Mouse (Mus musculus) stomach, embryonic 15.5 days (tissue): ENCODE results near the gene Sprr4. TPM values are rescaled to one million over a fixed set of nuclear protein-coding genes. Genes with fewer than 3 reads are reported as not detected.
"Not testable (repeated sequence)": the region's sequence is repeated elsewhere in the genome, so short reads cannot be mapped to it uniquely, and the experiment has no call there.

Experiments
- ATAC-seq: fragments of 200-750 bp; cut with Nextera tagmentation; 2 replicates; pipeline ENCODE4 v1.8.0; 2017; ENCODE audit warnings: low read depth, moderate number of reproducible peaks, moderate TSS enrichment; ENCODE audit not compliant: insufficient read depth, low FRiP score
- H3K27ac ChIP-seq: fragments of 300-500 bp; sonication (generic); 2 replicates; pipeline ENCODE4 v1.5.1; 2015; ENCODE audit warnings: mild to moderate bottlenecking, inconsistent platforms
- H3K27me3 ChIP-seq: fragments of 300-500 bp; sonication (generic); replicated peaks from 2 replicates; pipeline ENCODE4 v1.6.1; 2015; ENCODE audit warnings: inconsistent platforms
- H3K36me3 ChIP-seq: fragments of 300-500 bp; sonication (generic); 2 replicates; pipeline ENCODE4 v1.6.1; 2015; ENCODE audit warnings: inconsistent platforms
- H3K4me1 ChIP-seq: fragments of 300-500 bp; sonication (generic); 2 replicates; pipeline ENCODE4 v1.6.1; 2015; ENCODE audit warnings: inconsistent platforms
- H3K4me2 ChIP-seq: fragments of 300-500 bp; sonication (generic); 2 replicates; pipeline ENCODE4 v1.6.1; 2015; ENCODE audit warnings: mild to moderate bottlenecking, inconsistent platforms
- H3K4me3 ChIP-seq: fragments of 300-500 bp; sonication (generic); replicated peaks from 2 replicates; pipeline ENCODE4 v1.5.1; 2015; ENCODE audit warnings: inconsistent platforms
- H3K9ac ChIP-seq: fragments of 300-500 bp; sonication (generic); 2 replicates; pipeline ENCODE4 v1.6.1; 2015; ENCODE audit warnings: inconsistent platforms
- H3K9me3 ChIP-seq: fragments of 300-500 bp; sonication (generic); 2 replicates; pipeline ENCODE4 v1.6.1; 2016; ENCODE audit warnings: inconsistent platforms
- WGBS: fragments of 180-500 bp; shearing (Covaris S2); methylation state at CpG from one replicate; pipeline ENCODE4 v1.1.7; 2015; 5-methylcytosine and 5-hydroxymethylcytosine counted together
- polyA plus RNA-seq: library from polyadenylated mRNA; unstranded; fragments of >200 nt; fragmentation: Nextera tagmentation; extraction: Ambion mirVana; gene quantifications from 2 replicates; pipeline ENCODE4 v1.2.1, GENCODE M21; 2015

The Sprr4 gene
- polyA plus RNA-seq = not detected in 2 replicates

- no peak within 1 kb of the TSS for H3K4me2 ChIP-seq
- no peak within 1 kb of the TSS for H3K27ac ChIP-seq
- no peak within 1 kb of the TSS for H3K9ac ChIP-seq
- no peaks in the 10 kb centered on the region for H3K9me3 ChIP-seq
- no peaks in the 10 kb centered on the region for H3K4me1 ChIP-seq
- ATAC-seq = no peak
- no peaks in the 10 kb centered on the region for H3K27me3 ChIP-seq
- no peak within 1 kb of the TSS for H3K4me3 ChIP-seq
- H3K36me3 ChIP-seq = no peaks in the 10 kb centered on the region
- WGBS = 80% methylated on average over 1 of the region's 1 CpGs
Measured at GRCm38 (mm10) chr3:92500393-92500792, at the start of gene Sprr4. Sprr4 (minus strand) TSS chr3:92500493.

GRCm38 (mm10) chr3:92534411-92534810 lies 34.1 kb upstream of the Sprr4 start, which contains the start of gene 2310046K23Rik:
2310046K23Rik (minus strand) TSS chr3:92534511.
- Histone ChIP-seq H3K9ac (no peak within 1 kb of the TSS), H3K4me2 (no peak within 1 kb of the TSS), H3K9me3 (no peaks in the 10 kb centered on the region), H3K4me1 (no peaks in the 10 kb centered on the region), H3K4me3 (no peak within 1 kb of the TSS), H3K27me3 (no peaks in the 10 kb centered on the region), H3K27ac (no peak within 1 kb of the TSS), H3K36me3 (no peaks in the 10 kb centered on the region)
- no peak for ATAC-seq
- WGBS = 73% methylated on average over 3 of the region's 3 CpGs

DNA sequence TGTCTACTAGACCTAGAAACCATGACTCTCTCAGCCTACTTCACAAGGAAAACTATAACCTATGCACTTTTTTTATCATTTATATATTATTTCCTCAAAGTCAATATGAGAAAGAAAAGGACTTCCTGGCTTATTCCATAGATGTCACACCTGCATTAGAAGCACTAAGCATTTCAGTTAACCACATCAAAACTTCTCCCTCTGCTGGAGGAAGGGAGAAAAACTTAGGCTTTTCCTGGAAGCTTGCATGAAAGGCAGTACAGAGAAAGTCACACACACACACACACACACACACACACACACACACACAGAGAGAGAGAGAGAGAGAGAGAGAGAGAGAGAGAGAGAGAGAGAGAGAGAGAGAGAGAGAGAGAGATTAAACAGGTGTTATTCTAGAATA lies 12.0 kb upstream of the Sprr4 start:
- Histone ChIP-seq H3K27ac (no peak overlapping the region), H3K4me1 (no peaks in the 10 kb centered on the region), H3K9ac (no peak overlapping the region), H3K4me3 (no peak overlapping the region), H3K27me3 (no peaks in the 10 kb centered on the region), H3K9me3 (no peaks in the 10 kb centered on the region), H3K4me2 (no peak overlapping the region), H3K36me3 (no peaks in the 10 kb centered on the region)
- ATAC-seq = no peak

DNA sequence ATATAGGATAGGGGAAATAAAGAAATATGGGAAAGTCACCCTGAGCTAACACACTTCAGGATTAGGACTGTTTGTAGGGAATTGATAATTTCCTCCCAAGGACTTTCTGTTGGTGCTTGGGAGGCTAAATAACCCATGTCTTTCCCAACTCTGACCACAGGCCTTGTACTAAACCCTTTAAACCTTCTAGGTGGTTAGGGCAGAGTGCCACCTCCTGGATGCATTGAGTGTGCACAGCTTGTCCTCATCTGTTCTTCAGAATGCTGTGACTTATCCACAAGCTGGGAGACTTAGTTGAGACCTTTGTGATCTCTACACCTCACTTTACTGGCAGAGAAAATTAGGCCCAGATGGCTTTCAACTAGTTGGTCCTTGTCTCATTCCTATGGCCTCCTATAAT lies 10.5 kb upstream of the Sprr4 start:
- no peaks in the 10 kb centered on the region for H3K27me3 ChIP-seq
- H3K9me3 ChIP-seq = no peaks in the 10 kb centered on the region
- 0 out of 2 replicates have a peak, but pooled peaks have one; percentile 39 for ATAC-seq
- no peak overlapping the region for H3K4me3 ChIP-seq
- H3K27ac ChIP-seq = no peak overlapping the region
- no peaks in the 10 kb centered on the region for H3K4me1 ChIP-seq
- H3K9ac ChIP-seq = no peak overlapping the region
- no peak overlapping the region for H3K4me2 ChIP-seq
- no peaks in the 10 kb centered on the region for H3K36me3 ChIP-seq

DNA sequence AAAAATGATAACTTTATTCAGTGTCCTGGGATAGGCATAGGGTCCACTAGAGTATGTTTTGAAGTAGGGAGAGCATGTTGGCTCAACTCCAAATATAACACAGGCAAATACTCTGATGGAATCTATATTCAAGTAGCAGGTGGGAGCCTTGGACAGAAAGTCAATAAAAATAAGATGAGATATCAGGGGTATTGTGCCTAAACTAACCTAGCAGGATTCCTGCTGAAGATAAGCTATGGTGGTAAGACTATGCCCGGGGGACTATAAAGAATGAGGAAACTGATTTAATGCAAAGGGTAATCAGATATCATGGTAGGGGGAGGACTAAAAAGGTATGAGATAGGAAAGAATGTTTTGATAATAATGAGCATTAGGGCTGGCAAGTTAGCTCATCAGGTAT lies 7.9 kb upstream of the Sprr4 start:
- Histone ChIP-seq H3K27ac (no peak overlapping the region), H3K9ac (no peak overlapping the region), H3K4me3 (no peak overlapping the region), H3K4me1 (no peaks in the 10 kb centered on the region), H3K36me3 (no peaks in the 10 kb centered on the region), H3K4me2 (no peak overlapping the region), H3K27me3 (no peaks in the 10 kb centered on the region), H3K9me3 (no peaks in the 10 kb centered on the region)
- 58% methylated on average over 1 of the region's 1 CpGs for WGBS
- peak; percentile 56 for ATAC-seq

- Histone ChIP-seq H3K36me3 (no peaks in the 10 kb centered on the region), H3K9ac (no peak overlapping the region), H3K4me2 (no peak overlapping the region), H3K4me1 (no peaks in the 10 kb centered on the region), H3K27ac (no peak overlapping the region), H3K27me3 (no peaks in the 10 kb centered on the region), H3K4me3 (no peak overlapping the region), H3K9me3 (no peaks in the 10 kb centered on the region)
- ATAC-seq = no peak
Measured at GRCm38 (mm10) chr3:92503528-92503927, 3.2 kb upstream of the Sprr4 start.

DNA sequence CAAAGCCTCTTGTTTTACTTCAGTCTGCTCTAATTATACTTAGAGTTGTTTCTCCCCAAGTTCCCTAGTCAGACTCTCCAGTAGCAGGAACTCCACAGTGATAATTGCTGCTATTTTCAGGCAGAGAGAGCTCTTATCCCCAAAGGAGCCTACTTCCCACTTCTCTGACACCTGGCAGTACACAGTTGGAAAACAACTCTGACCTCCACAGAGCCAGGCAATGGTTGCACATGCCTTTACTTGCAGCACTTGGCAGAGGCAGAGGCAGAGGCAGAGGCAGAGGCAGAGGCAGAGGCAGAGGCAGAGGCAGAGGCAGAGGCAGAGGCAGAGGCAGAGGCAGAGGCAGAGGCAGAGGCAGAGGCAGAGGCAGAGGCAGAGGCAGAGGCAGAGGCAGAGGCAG lies 10.0 kb downstream of the Sprr4 start:
- H3K4me1 ChIP-seq, H3K4me2 ChIP-seq, ATAC-seq, H3K27me3 ChIP-seq, H3K36me3 ChIP-seq, H3K9me3 ChIP-seq, H3K27ac ChIP-seq, H3K9ac ChIP-seq, H3K4me3 ChIP-seq: not testable (repeated sequence)

GRCm38 (mm10) chr3:92486307-92486706 lies 14.0 kb downstream of the Sprr4 start:
- WGBS = 45% methylated on average over 1 of the region's 1 CpGs
- no peaks in the 10 kb centered on the region for H3K9me3 ChIP-seq
- H3K4me1 ChIP-seq = no peaks in the 10 kb centered on the region
- no peaks in the 10 kb centered on the region for H3K36me3 ChIP-seq
- no peak overlapping the region for H3K4me2 ChIP-seq
- ATAC-seq = peak; percentile 89
- no peak overlapping the region for H3K9ac ChIP-seq
- no peaks in the 10 kb centered on the region for H3K27me3 ChIP-seq
- peak overlapping the region; percentile 71; the same call in 1 of the 2 replicates for H3K27ac ChIP-seq
- no peak overlapping the region for H3K4me3 ChIP-seq

DNA sequence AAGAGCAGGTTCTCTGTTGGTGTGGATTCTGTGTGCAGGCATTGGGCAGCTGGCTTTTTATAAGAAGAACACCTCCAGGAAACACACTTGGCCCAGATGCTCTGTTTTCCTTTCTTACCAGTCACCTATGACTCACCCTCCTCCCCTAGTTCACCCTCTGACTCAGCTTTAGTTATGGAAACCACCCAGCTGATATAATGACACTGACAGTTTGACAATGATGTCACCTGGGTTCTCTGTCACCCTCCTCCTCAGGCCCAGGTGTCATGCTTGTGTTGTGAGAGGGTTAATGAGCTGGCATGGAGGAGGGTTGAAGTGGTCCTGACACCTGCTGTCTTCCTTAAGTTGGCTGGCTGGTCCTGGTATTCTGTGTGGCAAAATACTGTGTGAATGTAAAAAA lies 14.4 kb downstream of the Sprr4 start, which contains the start of gene Sprr1a:
TSS of gene Sprr1a (minus strand) at position 33 of the 400 bp plus-strand sequence.
- H3K36me3 ChIP-seq = no peaks in the 10 kb centered on the region
- no peak within 1 kb of the TSS for H3K4me2 ChIP-seq
- H3K9me3 ChIP-seq = no peaks in the 10 kb centered on the region
- H3K4me3 ChIP-seq = no peak within 1 kb of the TSS
- peak within 1 kb of the TSS; percentile 71; the same call in 1 of the 2 replicates for H3K27ac ChIP-seq
- no peak within 1 kb of the TSS for H3K9ac ChIP-seq
- H3K27me3 ChIP-seq = no peaks in the 10 kb centered on the region
- ATAC-seq = peak; percentile 80
- H3K4me1 ChIP-seq = no peaks in the 10 kb centered on the region

DNA sequence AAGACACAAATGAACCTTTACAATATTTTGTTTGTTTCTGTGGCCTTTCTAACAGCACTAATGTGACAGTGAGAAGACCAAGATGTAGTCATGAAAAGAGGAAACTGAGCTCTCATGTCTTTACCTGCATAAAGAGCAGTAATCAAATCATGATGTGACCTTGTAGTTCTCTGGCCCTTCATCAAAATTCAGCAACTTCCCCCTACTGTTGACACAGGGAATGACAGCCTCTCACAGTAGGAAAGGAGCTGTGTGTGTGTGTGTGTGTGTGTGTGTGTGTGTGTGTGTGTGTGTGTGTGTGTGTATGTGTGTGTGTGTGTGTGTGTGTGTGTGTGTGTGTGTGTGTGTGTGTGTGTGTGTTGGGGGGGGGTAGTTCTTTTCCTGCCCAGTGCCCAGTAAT lies 19.0 kb downstream of the Sprr4 start:
- H3K9me3 ChIP-seq, H3K36me3 ChIP-seq, H3K4me1 ChIP-seq, H3K4me2 ChIP-seq, H3K4me3 ChIP-seq, ATAC-seq, H3K9ac ChIP-seq, H3K27me3 ChIP-seq, H3K27ac ChIP-seq: not testable (repeated sequence)

DNA sequence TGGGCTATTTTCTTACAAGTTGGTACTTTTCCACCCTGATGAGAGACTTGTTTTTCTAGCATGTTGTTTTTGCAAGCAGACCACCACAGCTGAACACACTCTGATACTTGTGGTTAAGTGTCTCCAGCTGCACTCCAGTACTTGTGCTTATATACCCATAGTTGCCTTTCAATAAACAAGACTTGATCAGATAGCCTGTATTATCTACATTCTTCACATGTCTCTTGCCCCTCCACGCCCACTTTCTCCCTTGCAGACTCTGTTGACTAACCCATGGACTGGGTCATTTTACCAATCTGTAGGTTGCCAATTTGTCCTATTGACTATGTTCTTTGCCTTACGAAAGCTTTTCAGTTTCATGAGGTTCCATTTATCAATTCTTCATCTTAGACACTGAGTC lies 30.2 kb downstream of the Sprr4 start:
- no peaks in the 10 kb centered on the region for H3K27me3 ChIP-seq
- no peak overlapping the region for H3K9ac ChIP-seq
- H3K4me3 ChIP-seq = no peak overlapping the region
- no peak overlapping the region for H3K27ac ChIP-seq
- no peaks in the 10 kb centered on the region for H3K36me3 ChIP-seq
- WGBS = 68% methylated on average over 2 of the region's 2 CpGs
- no peaks in the 10 kb centered on the region for H3K4me1 ChIP-seq
- ATAC-seq = no peak
- H3K9me3 ChIP-seq = no peaks in the 10 kb centered on the region
- no peak overlapping the region for H3K4me2 ChIP-seq

DNA sequence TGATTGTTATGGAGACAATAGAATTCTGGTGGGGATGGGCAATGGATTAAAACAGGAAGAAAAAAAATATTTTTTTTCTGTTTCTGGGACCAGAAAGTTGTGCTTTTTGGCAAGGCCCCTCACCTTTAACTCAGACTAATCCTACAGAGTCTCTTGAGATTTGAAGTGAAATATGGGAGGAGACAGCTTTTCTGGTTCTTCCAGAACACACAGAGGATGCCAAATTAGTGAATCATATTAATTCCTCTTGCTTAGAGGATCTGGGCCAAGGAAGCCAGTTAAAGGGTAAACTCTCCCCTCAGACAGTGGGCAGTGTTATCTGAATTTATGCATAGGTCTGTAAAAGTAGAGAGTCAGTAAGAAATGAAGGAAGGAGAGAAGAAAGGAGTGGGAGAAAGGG lies 32.9 kb downstream of the Sprr4 start:
- H3K9ac ChIP-seq = no peak overlapping the region
- no peaks in the 10 kb centered on the region for H3K4me1 ChIP-seq
- H3K9me3 ChIP-seq = no peaks in the 10 kb centered on the region
- ATAC-seq = no peak
- no peaks in the 10 kb centered on the region for H3K27me3 ChIP-seq
- no peak overlapping the region for H3K4me3 ChIP-seq
- no peak overlapping the region for H3K4me2 ChIP-seq
- H3K36me3 ChIP-seq = no peaks in the 10 kb centered on the region
- H3K27ac ChIP-seq = no peak overlapping the region

GRCm38 (mm10) chr3:92466576-92466975 lies 33.7 kb downstream of the Sprr4 start:
- H3K4me1 ChIP-seq = no peaks in the 10 kb centered on the region
- no peak for ATAC-seq
- H3K9ac ChIP-seq = no peak overlapping the region
- 64% methylated on average over 1 of the region's 1 CpGs for WGBS
- H3K4me2 ChIP-seq = no peak overlapping the region
- no peaks in the 10 kb centered on the region for H3K9me3 ChIP-seq
- no peak overlapping the region for H3K4me3 ChIP-seq
- no peaks in the 10 kb centered on the region for H3K27me3 ChIP-seq
- H3K36me3 ChIP-seq = no peaks in the 10 kb centered on the region
- H3K27ac ChIP-seq = no peak overlapping the region
